Mouse (Mus musculus) liver, postnatal 0 days (tissue): ENCODE results near the gene Tesk1.

ENCODE experiments used
- CTCF ChIP-seq: sonication (generic); IDR thresholded peaks from 2 replicates; pipeline ENCODE4 v1.5.1; 2016; ENCODE audit warnings: antibody characterized with exemption, low read depth
- EP300 ChIP-seq: IDR thresholded peaks from 2 replicates; pipeline ENCODE4 v1.6.1; 2016; ENCODE audit warnings: antibody characterized with exemption, low read depth, mild to moderate bottlenecking

DNA sequence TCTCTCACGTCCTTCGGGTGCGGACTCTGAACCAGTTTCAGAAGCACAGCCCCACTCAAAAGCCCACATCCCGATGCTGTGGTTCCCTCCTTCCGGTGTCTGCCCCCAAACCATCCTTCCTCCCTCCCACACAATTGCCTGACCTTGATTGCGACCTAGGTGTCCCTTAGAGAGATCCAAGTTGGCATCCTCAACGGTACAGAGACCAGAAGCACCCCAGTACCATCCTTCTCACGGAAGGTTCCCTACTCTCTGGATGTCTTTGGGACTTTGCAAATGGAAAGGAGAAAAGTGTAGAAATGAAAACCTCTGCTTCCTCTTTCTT lies 36.8 kb downstream of the Tesk1 start:
- TF ChIP-seq CTCF (no peak), EP300 (no peak)
